Mouse (Mus musculus) gastrocnemius, postnatal 25 days (tissue): ENCODE measurements around the gene Aatk. TPM values are rescaled to one million over a fixed set of nuclear protein-coding genes. Genes with fewer than 3 reads are reported as not detected.

Source experiments
- DNase-seq: peaks from one replicate; pipeline ENCODE4 v3.0.0; 2022
- total RNA-seq, 2 experiments: library from RNA; stranded (reverse); gene quantifications; 1 replicate in 1 of 2; 2 replicates in 1 of 2; pipeline ENCODE4 v1.2.3; 2021

Aatk gene
- total RNA-seq, 2 experiments from 2014 or later = 4.8 to 4.9 TPM

DNA sequence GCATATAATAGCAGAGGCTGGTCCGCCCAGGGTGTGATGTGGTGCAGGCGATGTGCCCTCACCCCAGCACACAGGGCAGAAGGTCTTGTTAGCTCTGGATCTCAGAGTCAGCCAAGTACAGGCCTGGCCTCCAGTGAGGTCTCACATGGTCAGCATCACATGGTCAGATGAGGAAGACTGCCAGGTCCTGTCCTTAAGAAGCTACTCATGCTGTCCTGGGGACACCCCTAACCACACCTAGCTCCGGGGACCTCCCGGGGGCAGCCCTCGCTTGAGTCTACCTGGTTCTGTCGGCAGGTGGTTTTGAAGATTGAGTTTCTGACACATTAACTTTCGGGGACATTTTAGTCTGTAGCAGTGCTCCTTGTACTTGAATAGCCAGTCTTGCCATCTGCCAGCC is 58.6 kb downstream of the Aatk start:
- peak; percentile 69 for DNase-seq

DNA sequence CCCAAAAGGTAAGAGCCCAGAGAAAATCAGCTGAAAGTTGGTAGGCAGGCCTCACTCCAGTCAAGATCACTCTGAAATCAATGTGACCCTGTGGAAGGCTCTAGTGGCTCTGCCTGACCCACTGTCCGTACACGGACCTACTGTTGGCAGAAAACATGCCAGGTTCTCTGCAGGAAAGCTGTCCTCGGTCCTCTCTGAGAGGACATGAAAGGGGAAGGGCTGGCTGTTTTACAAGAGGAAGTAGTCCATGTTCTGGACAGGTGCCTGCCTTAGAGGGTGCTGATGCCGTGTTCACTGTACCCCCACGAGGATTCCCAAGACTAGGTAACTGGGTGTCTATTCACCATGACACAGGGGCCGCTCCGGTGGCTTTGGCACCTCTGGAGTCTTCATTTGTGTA is 59.1 kb downstream of the Aatk start:
- no peak for DNase-seq

- no peak for DNase-seq
Measured at GRCm38 (mm10) chr11:119986751-119987425, 60.1 kb downstream of the Aatk start.

DNA sequence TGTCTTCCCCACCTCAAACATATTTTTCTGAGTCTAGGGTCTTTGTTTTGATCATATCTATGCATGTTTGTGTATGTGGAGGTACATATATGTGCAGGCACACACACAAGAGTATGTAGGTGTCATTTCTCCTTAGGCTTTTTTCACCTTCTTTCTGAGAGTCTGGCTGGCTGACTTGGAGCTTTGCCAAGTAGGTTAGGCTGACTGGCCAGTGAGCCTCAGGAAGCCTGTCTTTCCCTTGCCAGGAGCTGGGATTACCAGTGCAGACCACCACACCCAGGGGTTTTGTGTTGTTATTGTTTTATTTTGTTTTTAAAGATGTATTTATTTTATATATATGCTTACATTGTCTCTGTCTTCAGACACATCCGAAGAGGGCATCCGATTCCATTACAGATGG is 63.8 kb downstream of the Aatk start:
- DNase-seq = no peak

DNA sequence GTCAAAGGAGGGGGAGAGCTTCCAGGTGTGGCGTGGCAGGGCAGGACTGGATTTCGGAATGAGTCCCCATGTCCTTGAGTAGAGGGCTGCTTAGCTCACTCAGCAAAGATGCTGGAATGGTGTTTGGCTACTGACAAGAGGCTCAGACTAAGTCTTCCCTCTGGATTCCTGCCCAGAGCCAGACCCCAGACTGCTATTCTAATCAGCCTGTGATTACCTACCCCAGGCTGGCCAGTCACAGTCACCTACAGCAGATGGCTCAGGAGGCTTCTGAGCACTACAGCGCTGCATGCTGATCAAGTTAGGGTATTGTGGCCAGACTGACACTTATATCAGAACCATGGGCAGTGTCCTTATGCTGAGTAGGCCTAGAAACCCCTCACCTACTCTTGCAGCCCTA is 64.7 kb downstream of the Aatk start:
- no peak for DNase-seq

GRCm38 (mm10) chr11:119981769-119982168 is 65.2 kb downstream of the Aatk start:
- DNase-seq = no peak

DNA sequence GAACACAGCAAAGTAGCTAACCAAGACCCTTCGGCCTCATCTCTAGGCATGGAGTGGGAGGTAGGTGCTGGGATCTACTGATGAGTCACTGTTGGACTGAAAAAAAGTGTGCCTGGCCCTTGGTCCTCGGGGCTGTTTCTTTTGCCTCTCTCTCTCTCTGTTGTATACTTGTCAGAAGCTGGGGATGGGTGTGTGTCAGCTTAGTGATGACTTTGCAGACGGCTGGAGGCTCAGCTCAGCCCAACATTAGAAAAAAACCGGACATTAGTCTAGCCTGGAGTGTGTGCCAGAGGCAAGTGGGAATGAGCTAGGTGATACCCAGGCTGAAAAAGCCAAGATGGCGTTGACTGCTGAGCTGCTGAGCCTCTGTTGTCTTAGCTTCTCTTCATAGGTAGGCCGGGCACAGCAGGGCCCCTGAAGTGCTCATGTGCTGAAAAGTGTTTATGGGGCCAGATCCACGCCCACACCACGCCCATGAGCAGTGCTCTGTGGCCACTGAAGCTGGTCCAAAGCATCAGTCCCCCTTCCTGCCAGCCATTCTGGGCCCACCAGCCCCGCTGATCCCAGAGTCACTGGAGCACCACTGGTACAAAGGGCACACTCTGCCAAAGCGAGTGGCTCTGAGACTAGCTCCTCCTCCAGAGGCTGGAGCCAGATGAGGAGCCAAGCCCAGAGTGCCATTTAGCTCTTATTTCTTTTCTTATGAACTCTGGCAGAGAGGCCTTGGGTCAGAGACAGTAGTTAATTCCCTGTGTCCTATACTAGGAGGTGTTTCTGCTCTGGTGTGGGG is 67.2 kb downstream of the Aatk start:
- DNase-seq = no peak

DNA sequence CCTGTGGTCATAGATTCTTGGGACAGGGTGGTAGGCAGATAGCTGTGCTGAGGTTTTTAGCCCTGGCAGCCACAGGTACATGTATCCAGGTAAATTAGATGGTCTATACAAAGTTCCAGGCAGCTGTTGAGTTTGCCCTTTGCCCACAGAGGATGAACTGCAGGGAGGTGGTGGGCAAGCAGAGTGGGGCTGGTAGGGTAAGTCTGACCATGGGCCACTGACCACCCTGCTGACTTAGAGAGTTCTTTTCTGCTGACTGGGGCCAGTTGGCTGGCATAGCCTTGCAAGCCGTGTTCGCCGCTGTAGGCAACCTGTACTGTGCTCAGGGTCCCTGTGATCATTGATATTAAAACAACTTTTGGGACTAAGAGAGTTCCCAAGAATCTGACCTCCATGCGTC is 68.3 kb downstream of the Aatk start:
- DNase-seq = no peak

GRCm38 (mm10) chr11:119975739-119976501 is 71.0 kb downstream of the Aatk start:
- no peak for DNase-seq

- no peak for DNase-seq
Measured at GRCm38 (mm10) chr11:119973789-119974188, 73.2 kb downstream of the Aatk start.

DNA sequence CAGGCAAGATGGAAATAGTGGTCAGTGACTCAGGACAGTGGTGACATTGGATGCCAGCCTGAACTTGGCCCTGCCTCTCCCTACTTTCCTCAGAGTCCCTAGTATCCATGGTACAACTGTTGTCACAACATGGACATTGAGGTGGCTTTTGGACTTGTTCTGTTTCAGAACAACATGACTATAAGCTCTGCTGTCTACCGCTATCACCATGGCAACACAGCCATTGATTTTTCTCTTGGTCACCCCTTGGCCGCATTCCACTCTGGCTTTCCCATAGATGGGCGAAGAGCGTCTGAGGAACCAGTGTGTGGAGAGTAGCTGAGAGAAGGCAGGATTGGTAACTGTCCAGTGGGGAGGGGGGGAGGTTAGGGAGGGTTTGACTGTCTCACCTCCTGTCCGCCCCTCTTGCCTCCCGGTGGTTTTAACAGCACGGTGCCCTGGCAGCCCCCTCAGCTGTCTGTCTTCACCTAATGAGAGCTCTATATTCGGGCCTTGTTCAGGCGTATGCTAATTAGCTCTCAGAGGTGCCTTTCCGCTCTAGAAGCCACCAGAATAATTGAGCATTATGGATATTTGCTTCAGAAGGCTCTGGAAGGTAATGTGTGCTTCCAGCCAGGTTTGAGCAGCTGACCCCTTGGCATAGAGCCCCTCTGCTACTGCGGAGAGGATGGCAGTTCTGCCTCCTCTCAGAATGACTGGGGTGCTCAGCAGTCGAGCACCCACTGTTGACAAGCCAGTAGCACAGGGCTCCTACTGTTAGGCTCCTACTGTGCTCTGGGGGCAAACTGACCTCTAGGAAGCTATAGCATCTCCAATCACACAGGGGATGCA is 76.7 kb downstream of the Aatk start:
- DNase-seq = no peak

DNA sequence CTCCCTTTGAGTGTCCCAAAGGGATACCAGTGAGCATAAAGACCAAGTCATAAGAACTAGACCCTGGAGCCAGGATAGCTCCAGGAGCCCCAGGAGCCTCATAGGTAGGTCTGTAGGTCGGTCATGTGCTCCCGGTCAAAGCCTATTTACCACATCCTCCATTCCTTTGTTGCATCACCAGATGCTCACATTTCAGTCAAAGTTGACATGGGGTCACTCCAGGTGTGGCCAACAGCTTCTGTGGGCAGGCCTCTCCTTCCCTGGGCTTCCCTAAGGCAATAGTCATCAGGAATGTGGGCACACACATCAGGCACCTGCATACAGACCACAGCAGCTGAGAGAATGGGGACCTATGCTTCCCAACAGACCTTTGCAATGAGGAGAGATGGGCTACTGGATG is 79.1 kb downstream of the Aatk start:
- no peak for DNase-seq

- DNase-seq = no peak
Measured at GRCm38 (mm10) chr11:119967401-119967800, 79.6 kb downstream of the Aatk start.

DNA sequence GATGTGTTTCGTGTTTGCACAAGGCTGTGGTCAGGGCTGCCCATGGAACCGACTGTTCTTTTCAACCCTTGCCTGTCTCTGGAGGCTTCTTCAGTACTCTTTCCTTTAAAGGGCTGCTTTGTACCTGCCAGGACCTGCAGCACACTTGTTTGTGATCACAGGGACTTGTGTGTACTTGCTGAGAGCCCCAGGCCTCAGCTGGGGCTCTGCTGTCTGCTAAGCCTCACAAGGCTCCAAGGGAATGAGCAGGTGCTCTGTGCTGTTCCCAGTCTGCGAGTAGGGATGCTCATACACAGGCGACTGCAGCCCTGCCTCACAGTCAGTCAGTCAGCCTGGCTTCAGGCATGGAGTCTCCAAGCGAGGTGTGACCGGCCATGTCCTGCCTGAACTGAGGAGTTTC is 80.7 kb downstream of the Aatk start:
- no peak for DNase-seq

DNA sequence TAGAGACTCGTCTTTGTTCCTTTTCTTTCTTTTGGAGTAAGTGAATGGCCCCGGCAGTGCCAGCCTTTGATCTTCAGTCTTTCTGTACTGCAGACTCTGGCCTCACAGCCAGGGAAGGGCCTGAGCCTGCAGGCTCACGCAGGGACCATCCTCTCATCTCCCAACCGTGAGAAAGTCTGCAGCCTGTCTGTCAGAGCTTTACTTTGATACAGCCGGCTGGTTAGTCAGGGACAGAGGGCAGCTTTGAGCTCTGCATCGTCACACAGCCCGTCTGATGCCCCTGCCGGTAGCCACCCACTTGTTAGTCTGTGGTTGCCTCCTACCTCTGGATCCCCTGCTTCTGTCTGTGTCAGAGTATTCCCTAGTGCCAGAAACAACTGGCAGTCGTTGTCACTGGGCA is 81.9 kb downstream of the Aatk start:
- DNase-seq = no peak

DNA sequence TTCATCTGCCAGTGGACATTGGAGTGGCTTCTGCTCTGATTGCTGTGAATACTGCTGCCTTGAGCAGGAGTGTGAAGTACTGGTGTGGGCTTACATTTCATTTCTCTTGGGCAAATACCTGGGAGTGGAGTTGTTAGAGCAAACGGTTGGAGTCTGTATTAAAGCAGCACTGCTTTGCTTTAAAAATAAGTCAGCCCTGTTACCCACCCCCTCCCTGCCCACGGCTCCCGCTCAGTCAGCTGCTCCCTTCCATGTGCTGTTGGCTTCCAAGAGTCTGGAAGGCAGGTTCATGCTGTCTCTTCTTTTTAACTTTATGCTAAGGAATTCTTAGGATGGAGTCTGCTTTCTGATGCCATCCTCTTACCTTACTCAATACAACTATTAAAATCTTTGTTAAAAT is 85.5 kb downstream of the Aatk start:
- no peak for DNase-seq

GRCm38 (mm10) chr11:119960671-119961070 is 86.3 kb downstream of the Aatk start:
- DNase-seq = no peak

DNA sequence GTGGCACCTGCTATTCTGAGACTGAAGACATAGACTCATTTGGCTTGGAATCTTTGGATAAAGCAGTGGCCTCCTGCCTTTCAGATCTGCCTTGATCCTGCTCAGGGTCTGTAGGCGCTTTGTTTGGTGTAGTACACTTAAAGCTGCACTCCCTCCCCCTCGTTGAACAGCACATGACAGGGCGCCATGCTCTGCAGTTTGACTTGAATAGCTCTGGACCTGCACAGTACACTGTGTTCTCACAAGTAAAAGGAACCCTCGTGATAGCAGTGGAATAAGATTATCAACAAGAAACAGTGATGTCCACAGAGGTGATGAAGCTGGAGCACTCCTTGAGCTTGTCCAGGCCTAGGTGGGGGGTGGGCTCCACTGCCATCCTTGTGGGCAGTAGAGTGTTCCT is 87.3 kb downstream of the Aatk start:
- no peak for DNase-seq

DNA sequence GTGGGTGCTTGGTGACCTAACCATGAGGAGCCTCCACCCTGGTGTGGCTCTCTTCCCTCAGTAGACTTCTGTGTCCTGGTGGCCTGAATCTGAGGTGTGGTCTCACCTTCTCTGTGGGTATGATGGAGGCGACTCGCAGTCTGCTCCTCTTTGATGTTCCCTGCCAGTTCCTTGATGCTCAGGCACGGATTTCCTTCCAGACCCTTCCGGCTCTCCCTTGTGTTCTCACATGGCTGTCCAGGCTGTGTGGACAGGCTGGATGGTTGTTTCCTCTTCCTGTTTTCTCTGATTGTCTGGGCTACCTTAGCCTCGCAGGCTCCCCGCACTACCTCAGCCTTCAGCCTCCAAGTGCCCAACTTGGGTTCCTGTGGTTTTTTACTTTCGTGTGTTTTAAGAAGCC is 88.1 kb downstream of the Aatk start:
- no peak for DNase-seq
